Mouse (Mus musculus): ENCODE data around the gene Prpsap2.

The Prpsap2 gene

DNA sequence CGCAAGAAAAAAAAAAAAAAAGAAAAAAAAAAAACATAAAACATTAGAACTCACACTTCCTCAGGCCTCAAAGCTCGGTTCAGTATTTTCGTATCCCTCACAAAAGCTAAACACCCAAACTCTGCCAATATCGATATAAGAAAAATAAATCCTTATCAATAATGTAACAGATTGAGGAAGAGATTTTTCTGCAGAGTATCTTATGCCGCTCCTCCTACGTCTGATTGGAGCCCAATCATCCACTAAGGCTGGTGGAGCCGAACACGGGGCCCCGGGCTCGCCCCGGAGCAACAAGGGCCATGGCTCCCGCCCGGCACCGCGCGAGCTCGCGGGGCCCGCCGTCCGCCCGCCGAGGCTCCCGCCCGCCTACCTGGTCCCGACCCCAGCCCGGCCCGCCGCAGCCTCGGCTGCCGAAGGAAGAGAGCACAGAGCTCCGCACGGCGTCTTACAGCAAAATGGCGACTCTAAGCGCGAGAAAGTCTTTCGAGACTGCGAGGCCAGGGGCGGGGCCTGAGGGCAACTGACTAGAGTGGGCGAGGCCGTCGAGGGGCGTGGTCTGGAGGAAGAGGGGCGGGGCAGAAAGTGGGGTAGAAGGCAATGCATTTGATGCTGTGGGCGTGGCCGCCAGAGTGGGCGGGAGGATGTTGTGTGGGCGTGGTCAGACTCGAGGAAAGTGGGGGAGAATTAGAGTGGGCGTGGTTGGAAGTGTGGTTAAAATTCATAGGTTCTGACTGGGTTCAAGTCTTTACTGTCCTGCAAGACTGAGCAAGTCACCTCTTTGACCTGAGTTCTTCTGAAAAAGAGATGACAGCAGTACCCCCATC lies at the start of gene Prpsap2:
Gene Prpsap2, minus strand, starts transcription at position 505 of the 824 bp plus-strand sequence.
- WGBS = under 1% methylated on average over 51 of the region's 51 CpGs

DNA sequence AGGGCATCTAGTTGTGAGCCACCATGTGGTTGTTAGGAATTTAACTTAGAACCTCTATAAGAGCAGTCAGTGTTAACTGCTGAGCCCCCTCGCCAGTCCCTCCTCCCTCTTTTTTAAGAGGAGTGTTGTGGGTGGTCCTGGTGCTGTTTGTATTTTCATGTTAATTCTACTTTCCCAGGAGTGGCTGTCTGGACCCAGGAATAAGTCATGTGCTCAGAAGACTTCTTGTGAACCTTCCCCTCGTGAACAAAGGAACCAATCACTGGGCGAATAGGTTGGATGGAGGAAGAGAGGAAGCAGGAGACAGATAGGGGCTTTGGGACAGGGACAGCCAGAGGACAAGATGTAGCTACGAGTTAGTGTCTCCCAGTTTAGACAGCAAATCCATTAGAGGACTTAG lies 47.9 kb upstream of the Prpsap2 start:
- WGBS = 49% methylated on average over 4 of the region's 4 CpGs

DNA sequence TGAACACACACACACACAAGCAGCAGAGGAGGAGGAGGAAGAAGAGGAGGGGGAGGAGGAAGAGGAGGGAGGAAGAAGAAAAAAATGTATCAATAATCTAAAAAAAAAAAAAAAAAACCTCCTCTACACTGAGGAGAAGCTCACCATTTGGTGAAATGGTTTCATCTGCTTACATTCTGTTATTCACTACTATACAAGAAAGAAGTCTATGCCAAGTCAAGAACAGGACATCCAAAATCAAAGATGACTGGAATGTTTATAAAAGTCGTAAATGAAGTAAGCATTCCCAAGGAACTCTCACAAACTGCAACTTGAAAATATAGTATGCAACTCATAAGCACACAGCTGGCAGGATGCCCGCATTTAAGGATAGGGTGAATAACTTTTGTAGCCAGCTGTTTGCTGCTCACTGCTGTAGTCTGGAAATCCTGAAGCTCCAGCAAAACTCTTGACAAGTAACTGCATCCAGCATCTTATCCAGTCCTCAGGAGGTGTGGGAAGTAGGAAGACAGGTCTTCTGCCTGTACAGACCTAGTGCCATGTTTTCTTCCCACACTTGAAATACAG lies 46.7 kb upstream of the Prpsap2 start:
- WGBS = 72% methylated on average over 2 of the region's 2 CpGs

DNA sequence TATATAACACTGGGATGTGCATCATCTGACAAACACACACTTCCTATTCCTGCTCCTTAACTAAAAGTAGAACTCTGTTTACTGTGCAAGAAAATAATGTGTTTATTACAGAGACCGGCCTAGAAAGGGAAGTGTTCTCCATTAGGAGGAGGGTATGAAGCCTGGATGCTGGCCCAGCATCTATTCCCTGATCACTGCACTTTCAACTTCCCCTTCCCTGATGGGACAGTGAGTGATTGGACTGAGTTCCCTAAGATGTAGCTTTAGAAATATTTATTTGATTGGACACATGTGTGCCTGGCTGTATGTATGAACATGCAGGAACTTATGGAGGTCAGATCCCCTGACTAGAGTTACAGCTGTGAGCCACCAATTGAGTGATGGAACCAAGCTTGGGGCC lies 31.6 kb upstream of the Prpsap2 start:
- WGBS = 67% methylated on average over 1 of the region's 1 CpGs

DNA sequence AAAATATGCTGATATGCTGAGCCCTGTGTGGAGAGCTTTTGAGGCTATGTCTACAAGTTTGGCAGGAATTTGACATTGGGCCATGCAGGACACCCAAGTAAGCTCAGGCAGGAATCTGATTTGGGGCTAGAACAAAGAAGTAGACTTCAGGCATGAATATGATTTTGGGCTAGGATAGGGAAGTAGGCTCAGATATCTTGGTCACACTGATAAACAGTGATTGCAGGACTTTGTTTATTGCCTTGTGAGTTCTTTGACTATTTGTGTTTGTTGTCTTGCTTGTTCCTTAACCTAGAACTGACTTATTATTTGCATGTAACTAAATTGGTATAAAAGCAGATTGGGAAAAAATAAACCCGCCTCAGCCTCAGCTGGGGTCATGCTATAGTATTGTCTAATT lies 26.7 kb upstream of the Prpsap2 start:
- 93% methylated on average over 1 of the region's 1 CpGs for WGBS

DNA sequence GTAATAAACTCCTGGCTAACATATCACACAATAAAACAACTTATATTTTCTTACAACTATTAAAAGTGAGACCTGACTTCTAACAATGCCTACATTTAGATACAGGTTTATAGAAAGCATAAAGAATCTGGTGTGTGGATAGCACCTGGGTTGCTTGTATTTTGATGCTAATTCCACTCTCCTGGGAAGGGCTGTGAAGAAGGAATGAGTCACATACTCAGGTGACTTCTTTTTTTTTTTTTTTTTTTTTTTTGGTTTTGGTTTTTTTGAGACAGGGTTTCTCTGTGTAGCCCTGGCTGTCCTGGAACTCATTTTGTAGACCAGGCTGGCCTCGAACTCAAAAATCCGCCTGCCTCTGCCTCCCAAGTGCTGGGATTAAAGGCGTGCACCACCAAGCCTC lies 20.6 kb upstream of the Prpsap2 start:
- 94% methylated on average over 3 of the region's 3 CpGs for WGBS

DNA sequence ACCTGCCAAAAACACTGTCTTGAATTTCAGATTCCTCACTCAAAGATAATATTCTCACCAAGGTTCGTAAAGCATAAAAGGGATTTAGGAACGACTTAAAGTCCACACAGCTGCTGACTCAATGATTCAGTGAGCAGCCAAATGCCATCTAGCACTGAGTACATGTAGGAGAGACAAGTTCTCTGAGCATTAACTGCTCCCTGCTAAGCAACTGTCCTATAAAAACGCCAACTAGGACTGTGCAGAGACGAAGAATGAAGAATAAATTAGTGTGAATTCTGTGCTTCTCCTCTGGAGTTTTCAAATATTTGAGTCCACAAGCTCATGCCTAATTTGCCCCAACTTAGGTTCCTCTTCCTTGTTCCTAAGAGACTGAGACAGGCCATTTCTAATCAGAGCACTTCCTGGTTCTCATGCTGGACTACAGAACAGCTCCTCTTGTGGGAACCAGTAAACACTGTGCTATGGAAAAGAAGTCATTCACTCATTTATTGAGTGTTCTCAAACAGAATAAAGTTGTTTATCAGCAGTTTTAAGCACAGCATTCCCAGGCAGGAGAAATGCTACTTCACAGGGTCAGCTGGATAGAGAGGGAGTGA lies 12.8 kb upstream of the Prpsap2 start:
- WGBS = 59% methylated on average over 4 of the region's 4 CpGs

DNA sequence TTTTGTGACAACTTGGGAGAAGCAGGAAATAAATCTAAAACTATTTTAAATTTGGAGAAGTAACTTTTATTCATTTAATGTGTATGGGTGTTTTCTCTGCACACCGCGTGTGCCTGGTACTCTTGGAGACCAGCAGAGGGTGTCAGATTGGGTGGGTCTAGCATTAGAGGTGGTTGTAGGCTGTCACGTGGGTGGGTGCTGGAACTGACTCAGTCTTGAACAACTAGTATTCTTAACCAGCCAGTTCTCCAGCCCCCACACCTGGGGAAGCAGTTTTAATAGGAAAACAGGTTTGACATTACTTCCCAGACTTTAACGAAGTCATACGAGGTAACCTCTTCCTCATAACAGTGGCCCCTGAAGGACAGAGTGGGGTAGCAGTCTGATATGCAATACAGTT lies 1.4 kb downstream of the Prpsap2 start:
- 45% methylated on average over 5 of the region's 5 CpGs for WGBS

DNA sequence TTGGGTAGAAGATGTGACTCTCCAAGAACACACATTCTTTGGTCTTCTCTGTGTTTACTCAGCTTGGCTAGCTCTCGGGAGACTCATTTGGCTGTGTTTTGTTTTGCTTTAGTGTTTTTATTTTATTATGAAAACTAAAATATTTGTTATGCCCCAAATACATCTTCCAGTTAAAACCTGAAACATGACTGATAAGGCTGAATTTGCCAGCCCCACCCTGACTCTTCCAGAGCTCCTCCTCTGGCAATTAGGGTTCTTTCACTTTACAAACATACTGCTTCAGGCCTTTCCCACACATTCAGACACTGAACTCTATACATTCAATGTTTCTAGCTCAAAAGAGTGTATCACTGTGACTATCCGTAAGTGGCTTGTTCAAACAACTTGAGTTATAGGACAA lies 4.7 kb downstream of the Prpsap2 start:
- WGBS = 81% methylated on average over 2 of the region's 2 CpGs

DNA sequence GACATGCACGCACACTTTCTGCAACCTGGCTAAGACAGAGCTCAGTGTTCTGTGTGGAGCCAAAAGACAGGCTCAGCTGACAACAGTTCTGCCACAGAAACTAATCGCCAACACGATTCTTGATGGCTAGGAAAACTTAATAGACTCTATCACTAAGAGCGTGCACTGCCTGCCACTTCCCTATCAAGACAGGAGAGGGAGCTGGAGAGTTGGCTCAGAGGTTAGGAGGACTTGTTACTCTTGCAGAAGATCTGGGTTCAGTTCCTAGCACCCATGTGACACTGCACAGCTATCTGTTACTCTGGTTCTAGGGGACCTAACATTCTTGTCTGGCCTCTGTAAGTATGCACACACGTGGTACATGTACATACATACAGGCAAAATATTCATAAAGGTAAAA lies 10.3 kb downstream of the Prpsap2 start:
- 78% methylated on average over 5 of the region's 5 CpGs for WGBS

DNA sequence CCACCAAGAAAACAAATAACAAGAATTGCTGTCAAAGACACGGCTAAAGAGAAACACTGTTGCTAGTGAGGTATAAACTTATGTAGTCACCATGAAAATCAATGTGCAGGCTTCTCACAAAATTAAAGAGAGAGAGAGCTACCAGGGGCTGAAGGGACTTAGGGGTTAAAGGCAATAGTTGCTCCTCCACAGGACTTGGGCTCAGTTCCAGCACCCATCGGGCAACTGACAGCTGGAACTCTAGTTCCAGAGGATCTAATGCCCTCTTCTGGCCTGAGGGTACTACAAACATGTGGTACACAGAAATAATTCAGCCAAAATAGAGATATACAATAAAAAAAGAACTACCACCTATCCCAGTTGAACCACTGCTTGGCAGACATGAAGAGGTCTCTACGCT lies 14.7 kb downstream of the Prpsap2 start:
- WGBS = 56% methylated on average over 3 of the region's 3 CpGs

DNA sequence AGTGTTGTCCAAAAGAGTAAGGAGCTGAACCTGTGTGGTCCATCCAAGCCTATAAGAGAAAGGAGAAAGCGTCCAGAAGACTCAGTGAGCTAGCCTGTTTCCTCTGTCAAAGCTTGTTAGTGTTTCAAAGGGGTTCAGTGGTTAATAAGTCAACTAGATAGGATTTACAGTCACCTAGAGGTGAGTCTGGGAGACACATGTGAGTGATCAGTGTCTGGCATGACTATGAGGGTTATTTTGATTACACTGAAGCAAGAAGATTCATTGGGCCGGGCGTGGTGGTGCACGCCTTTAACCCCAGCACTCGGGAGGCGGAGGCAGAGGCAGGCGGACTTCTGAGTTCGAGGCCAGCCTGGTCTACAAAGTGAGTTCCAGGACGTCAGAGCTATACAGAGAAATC lies 16.1 kb downstream of the Prpsap2 start:
- WGBS = 94% methylated on average over 9 of the region's 9 CpGs

DNA sequence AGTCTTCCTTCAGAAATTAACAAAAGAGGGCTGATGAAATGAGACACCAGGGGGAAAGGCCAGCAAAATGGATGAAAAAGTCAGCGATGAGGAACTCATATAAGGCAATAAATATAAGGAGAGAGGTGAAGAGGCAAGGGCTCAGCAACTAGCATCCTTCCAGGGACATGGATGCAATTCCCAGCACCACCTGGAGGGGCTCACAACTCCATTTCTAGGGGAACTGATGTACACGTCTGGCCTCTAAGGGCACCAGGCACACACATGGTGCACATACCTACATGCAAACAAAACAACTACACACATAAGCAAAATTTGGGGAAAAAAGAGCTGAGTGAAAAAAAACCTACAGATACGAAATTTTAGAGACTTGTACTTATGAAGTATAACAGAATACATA lies 17.4 kb downstream of the Prpsap2 start:
- 74% methylated on average over 3 of the region's 3 CpGs for WGBS

DNA sequence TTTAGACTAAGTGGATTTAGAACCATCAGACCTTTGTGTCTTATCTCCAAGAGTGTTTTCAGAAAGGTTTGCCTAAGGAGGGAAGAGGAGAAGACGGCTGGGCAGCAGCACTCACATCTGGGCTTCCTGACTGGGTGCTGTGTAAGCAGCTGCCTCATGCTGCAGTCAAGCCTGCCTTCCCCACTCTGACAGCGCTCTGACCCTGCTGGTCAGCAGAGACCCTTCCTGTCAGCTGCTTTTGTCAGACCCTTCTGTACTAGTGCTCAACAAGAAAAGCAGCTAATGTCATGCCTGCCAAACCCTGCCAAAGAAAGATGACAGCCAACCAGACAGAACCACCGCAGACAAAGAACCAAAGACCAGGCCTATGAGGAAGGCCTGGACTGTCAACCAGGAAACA lies 18.1 kb downstream of the Prpsap2 start:
- 75% methylated on average over 3 of the region's 3 CpGs for WGBS

DNA sequence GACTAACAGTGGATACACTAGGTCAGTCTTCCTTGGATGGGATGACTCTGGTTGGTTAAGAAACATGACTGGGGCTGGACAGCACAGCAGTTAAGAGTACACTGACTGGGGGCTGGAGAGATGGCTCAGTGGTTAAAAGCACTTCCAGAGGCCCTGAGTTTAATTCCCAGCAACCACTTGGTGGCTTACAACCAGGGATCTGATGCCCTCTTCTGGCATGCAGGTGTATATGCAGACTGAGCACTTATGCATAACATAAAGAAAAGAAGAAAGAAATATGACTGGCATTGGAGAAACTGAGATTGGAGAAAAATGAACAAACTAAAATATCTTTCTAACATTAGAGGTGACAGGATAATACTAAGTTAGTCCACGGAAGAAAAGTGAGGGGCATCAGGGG lies 21.4 kb downstream of the Prpsap2 start:
- WGBS = 100% methylated on average over 1 of the region's 1 CpGs

DNA sequence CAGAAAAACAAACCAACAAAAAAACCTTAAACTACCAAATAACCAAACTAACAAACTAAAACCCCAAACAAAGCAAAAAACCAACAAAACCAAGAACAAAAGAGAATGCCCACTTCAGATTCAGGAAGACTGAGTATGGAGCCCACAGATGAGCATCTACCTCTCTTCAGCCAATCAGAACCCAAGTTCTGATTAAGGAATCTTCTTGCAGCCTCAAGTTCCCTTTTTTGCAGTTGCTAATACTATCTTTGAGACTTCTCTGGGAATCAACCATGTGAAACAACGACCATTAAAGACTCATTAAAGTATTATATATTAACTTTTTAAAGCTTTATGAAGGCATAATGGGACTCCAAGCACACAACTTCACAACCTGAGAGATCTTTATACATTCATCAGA lies 24.6 kb downstream of the Prpsap2 start:
- 89% methylated on average over 1 of the region's 1 CpGs for WGBS

DNA sequence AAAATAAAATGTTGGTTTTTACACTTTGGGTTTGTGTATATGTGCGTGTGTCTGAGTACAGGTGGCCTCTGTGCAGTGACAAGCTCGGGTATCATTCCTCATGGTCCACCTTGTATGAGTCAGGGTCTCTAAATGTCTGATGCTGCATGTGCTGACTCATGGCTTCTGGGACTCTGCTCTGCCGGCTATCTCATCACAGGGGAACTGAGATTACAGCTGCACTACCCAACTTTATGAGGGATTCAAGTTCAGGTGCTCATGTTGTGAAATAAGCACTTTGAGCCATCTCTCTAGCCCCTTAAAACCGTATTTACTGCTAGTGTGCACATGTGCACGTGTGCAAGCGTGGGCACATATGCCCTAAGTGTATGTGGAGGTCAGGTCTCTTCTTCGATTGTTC lies 29.2 kb downstream of the Prpsap2 start:
- WGBS = 91% methylated on average over 7 of the region's 7 CpGs

DNA sequence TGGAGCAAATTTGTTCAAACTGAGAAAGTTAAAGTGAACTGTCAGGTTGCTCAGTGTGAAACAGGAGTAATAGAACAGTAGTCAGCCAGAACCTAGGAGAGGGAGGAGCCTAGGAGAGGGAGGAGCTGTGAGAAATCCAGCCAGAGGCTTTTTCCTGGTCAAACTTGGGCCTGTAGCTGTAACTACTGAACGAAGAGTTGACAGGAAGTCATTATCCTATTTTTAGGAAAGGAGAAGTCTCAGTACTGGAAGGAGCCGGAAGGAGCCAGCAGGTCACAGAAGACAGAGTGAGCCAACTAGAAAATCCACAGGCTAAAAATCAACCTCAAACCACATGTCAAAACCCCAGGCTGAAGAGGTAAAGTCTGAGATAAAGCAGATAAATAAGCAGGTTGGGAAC lies 33.9 kb downstream of the Prpsap2 start:
- WGBS = 59% methylated on average over 2 of the region's 2 CpGs

DNA sequence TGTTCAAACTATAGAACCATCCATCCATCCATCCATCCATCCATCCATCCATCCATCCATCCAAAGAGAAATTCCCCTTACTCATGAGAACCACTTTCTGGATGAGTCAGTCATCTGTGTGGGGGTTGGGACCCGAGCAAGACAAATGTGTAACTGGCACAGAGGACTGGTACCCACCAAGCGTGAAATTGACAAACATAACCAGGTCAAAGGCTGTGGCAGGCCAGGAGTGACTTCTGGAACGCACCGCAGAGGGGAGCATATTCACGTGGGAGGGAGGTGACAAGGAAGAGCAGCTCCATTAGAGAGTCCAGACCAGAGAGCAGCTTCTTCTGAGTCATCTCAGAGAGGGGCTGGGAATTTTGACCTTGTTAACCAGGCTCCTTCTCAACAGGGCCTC lies 39.8 kb downstream of the Prpsap2 start:
- 85% methylated on average over 5 of the region's 5 CpGs for WGBS

DNA sequence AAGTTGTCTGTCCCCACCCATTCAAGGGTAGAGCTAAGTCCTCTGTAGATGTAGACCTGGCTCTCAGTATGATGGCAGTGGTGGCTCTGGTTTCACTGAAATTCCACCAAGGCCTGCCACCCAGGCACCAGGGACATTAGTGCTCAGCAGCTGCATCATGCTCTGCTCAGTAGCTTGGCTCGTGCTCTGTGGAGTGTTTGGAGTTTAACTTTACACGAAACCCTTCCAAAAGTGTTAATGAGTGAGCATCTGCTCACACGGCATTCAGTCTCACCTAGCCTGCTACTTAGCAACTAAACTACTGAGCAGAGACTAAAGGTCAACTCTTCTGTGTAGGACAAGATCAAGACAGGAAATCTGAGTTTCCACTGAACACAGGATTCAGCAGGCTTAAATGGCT lies 41.3 kb downstream of the Prpsap2 start, which contains the start of gene Slc5a10:
Gene Slc5a10, minus strand, starts transcription at position 191 of the 400 bp plus-strand sequence.
- WGBS = 66% methylated on average over 3 of the region's 3 CpGs

DNA sequence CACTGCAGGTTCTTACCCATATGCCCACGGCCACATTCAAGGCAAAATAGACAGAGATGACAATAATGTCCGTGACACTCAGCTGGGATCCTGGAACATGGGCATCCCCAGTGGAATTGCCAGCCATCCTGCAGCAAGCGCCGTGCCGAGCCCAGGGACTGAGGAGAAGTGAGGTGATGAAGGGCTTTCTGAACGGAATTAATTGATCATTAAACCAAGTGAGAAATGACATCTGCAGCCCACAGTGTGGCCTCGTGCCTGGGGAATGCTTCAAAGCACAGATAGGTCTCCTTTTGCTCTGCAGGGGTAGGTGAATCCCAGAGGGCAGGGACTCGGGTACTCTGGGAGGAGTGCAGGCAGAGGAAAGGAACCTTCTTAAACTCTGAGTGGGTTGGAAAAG lies 42.1 kb downstream of the Prpsap2 start:
- WGBS = 85% methylated on average over 8 of the region's 8 CpGs

DNA sequence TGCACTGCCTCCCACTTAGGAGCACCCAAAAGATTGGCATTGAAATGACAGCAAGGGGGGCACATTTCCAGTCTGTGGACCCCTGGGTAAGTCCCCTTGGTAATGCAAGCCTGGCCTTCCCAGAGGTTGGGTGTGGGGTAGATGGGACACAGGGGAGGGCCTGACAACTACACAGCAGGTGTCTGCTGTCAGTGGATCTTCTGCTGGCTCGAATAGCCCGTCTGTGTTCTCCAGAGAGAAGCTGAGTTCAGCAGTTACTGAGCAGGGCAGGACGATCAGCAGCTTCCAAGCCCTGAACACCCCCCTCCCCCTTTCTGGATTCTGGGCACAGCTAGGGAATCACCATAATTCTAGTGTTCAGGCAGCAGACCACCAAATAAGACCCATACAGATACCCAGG lies 42.5 kb downstream of the Prpsap2 start:
- 58% methylated on average over 3 of the region's 3 CpGs for WGBS

DNA sequence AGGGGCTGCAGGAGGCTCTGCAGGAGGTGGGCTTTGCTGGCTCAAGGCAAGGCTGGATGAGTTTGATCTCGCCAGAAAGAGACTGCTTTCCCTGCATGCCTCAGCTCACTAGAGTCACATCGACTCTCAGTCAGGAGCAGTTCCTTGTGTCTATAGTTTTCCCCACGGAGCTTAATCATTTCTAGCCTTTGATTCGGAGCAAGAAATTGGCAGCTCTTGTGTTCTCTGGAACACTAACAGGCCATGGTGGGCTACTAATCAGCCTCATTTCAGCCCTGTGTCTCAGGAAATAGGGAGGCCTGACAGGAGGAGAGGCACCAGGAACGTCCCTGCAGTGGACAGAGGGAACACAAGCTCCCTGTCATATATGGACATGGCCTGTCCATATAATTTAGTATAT lies 43.9 kb downstream of the Prpsap2 start:
- WGBS = 76% methylated on average over 5 of the region's 5 CpGs
